Mouse (Mus musculus): ENCODE data around the gene Retreg3. TPM values are rescaled to one million over a fixed set of nuclear protein-coding genes. Genes with fewer than 3 reads are reported as not detected.

Retreg3 gene
- polyA plus RNA-seq, 1 experiment from 2014 or later, result 19.1 TPM

GRCm38 (mm10) chr11:101051051-101051493, 68.6 kb downstream of the Retreg3 start:
- peaks cover 89% of the 10 kb centered on the region for H3K36me3 ChIP-seq
- no peak overlapping the region for H3K4me3 ChIP-seq (replicated peaks)
- no peaks in the 10 kb centered on the region for H3K4me1 ChIP-seq (replicated peaks)
- no peak for ATAC-seq (ENCODE audit: insufficient number of reproducible peaks, insufficient read depth, low FRiP score, low TSS enrichment, low read depth)
- no peak overlapping the region for H3K27ac ChIP-seq
- no peak overlapping the region for H3K9ac ChIP-seq (replicated peaks)
- no peak overlapping the region for H3K4me2 ChIP-seq
- 86% methylated on average over 6 of the region's 6 CpGs for WGBS
- H3K27me3 ChIP-seq, result no peaks in the 10 kb centered on the region
- H3K9me3 ChIP-seq, result no peaks in the 10 kb centered on the region

GRCm38 (mm10) chr11:101050359-101050758, 69.3 kb downstream of the Retreg3 start:
- no peak overlapping the region for H3K27ac ChIP-seq
- ATAC-seq (ENCODE audit: insufficient number of reproducible peaks, insufficient read depth, low FRiP score, low TSS enrichment, low read depth), result no peak
- 95% methylated on average over 9 of the region's 9 CpGs for WGBS
- H3K27me3 ChIP-seq, result no peaks in the 10 kb centered on the region
- no peak overlapping the region for H3K4me3 ChIP-seq (replicated peaks)
- no peak overlapping the region for H3K4me2 ChIP-seq
- H3K36me3 ChIP-seq, result peaks cover 89% of the 10 kb centered on the region
- no peaks in the 10 kb centered on the region for H3K4me1 ChIP-seq (replicated peaks)
- no peak overlapping the region for H3K9ac ChIP-seq (replicated peaks)
- no peaks in the 10 kb centered on the region for H3K9me3 ChIP-seq

- no peak for ATAC-seq (ENCODE audit: insufficient number of reproducible peaks, insufficient read depth, low FRiP score, low TSS enrichment, low read depth)
- Histone ChIP-seq H3K9me3 (no peaks in the 10 kb centered on the region), H3K27ac (no peak overlapping the region), H3K4me2 (no peak overlapping the region), H3K4me3 (replicated peaks) (no peak overlapping the region), H3K36me3 (peaks cover 92% of the 10 kb centered on the region), H3K4me1 (replicated peaks) (no peaks in the 10 kb centered on the region), H3K9ac (replicated peaks) (no peak overlapping the region), H3K27me3 (no peaks in the 10 kb centered on the region)
- WGBS, result 88% methylated on average over 3 of the region's 3 CpGs
Measured at GRCm38 (mm10) chr11:101047502-101047901, 72.2 kb downstream of the Retreg3 start.

- no peak overlapping the region for H3K27ac ChIP-seq
Measured at GRCm38 (mm10) chr11:101046440-101046839, 73.3 kb downstream of the Retreg3 start.

More at GRCm38 (mm10) chr11:101046440-101046839, 73.3 kb downstream of the Retreg3 start:
- Histone ChIP-seq H3K27me3 (no peaks in the 10 kb centered on the region), H3K4me2 (no peak overlapping the region), H3K36me3 (peaks cover 95% of the 10 kb centered on the region), H3K4me3 (replicated peaks) (no peak overlapping the region), H3K4me1 (replicated peaks) (no peaks in the 10 kb centered on the region), H3K9me3 (no peaks in the 10 kb centered on the region), H3K9ac (replicated peaks) (no peak overlapping the region)
- 72% methylated on average over 9 of the region's 9 CpGs for WGBS
- ATAC-seq (ENCODE audit: insufficient number of reproducible peaks, insufficient read depth, low FRiP score, low TSS enrichment, low read depth), result no peak

Small RNA genes within 50 kb of the gene (microRNA-seq; reads per million reads assigned to microRNA genes)
- gene Gm27626, result not detected

Other genes with a start within 250 kb of the Retreg3 start
- 40.5 and 40.8 TPM in 2 replicates for gene Stat3, start 180.4 kb downstream of the Retreg3 start, polyA plus RNA-seq (2016; fragmentation: Nextera tagmentation; extraction: Ambion mirVana)
- 38.4 and 48.2 TPM in 2 replicates for gene Cavin1, start 149.0 kb downstream of the Retreg3 start, polyA plus RNA-seq (2016; fragmentation: Nextera tagmentation; extraction: Ambion mirVana)
- 26.9 and 29.4 TPM in 2 replicates for gene Atp6v0a1, start 110.4 kb downstream of the Retreg3 start, polyA plus RNA-seq (2016; fragmentation: Nextera tagmentation; extraction: Ambion mirVana)
- 8.0 and 8.1 TPM in 2 replicates for gene Naglu, start 49.9 kb downstream of the Retreg3 start, polyA plus RNA-seq (2016; fragmentation: Nextera tagmentation; extraction: Ambion mirVana)
- gene Hsd17b1, start 41.5 kb downstream of the Retreg3 start, polyA plus RNA-seq (2016; fragmentation: Nextera tagmentation; extraction: Ambion mirVana), result not detected in 2 replicates
- gene Coasy, start 37.3 kb downstream of the Retreg3 start, polyA plus RNA-seq (2016; fragmentation: Nextera tagmentation; extraction: Ambion mirVana), result 43.6 and 46.5 TPM in 2 replicates
- gene Mlx, start 32.6 kb downstream of the Retreg3 start, polyA plus RNA-seq (2016; fragmentation: Nextera tagmentation; extraction: Ambion mirVana), result 40.4 and 43.1 TPM in 2 replicates
- gene Psmc3ip, start 24.5 kb downstream of the Retreg3 start, polyA plus RNA-seq (2016; fragmentation: Nextera tagmentation; extraction: Ambion mirVana), result 54.3 and 55.7 TPM in 2 replicates
- 87.6 and 90.7 TPM in 2 replicates for gene Tubg1, start within 50 bp of the Retreg3 start, polyA plus RNA-seq (2016; fragmentation: Nextera tagmentation; extraction: Ambion mirVana)
- gene Tubg2, start 36.0 kb upstream of the Retreg3 start, polyA plus RNA-seq (2016; fragmentation: Nextera tagmentation; extraction: Ambion mirVana), result 6.3 and 6.4 TPM in 2 replicates
- gene Cntnap1, start 50.6 kb upstream of the Retreg3 start, polyA plus RNA-seq (2016; fragmentation: Nextera tagmentation; extraction: Ambion mirVana), result 0.24 and 0.27 TPM in 2 replicates
- gene Plekhh3, start 51.5 kb upstream of the Retreg3 start, polyA plus RNA-seq (2016; fragmentation: Nextera tagmentation; extraction: Ambion mirVana), result 5.3 and 7.0 TPM in 2 replicates
- 0.24 TPM in 1 of 2 replicates, not detected in the other for gene Ccr10, start 55.5 kb upstream of the Retreg3 start, polyA plus RNA-seq (2016; fragmentation: Nextera tagmentation; extraction: Ambion mirVana)
- 14.2 and 16.4 TPM in 2 replicates for gene Ezh1, start 106.6 kb upstream of the Retreg3 start, polyA plus RNA-seq (2016; fragmentation: Nextera tagmentation; extraction: Ambion mirVana)
- gene Ramp2, start 126.1 kb upstream of the Retreg3 start, polyA plus RNA-seq (2016; fragmentation: Nextera tagmentation; extraction: Ambion mirVana), result 53.0 and 61.5 TPM in 2 replicates
- gene Vps25, start 133.8 kb upstream of the Retreg3 start, polyA plus RNA-seq (2016; fragmentation: Nextera tagmentation; extraction: Ambion mirVana), result 94.1 and 104 TPM in 2 replicates
- 9.4 and 12.4 TPM in 2 replicates for gene Wnk4, start 140.7 kb upstream of the Retreg3 start, polyA plus RNA-seq (2016; fragmentation: Nextera tagmentation; extraction: Ambion mirVana)
- 1.0 and 1.6 TPM in 2 replicates for gene Cntd1, start 159.1 kb upstream of the Retreg3 start, polyA plus RNA-seq (2016; fragmentation: Nextera tagmentation; extraction: Ambion mirVana)
- 193 and 204 TPM in 2 replicates for gene Coa3, start 159.2 kb upstream of the Retreg3 start, polyA plus RNA-seq (2016; fragmentation: Nextera tagmentation; extraction: Ambion mirVana)
- gene Becn1, start 182.4 kb upstream of the Retreg3 start, polyA plus RNA-seq (2016; fragmentation: Nextera tagmentation; extraction: Ambion mirVana), result 126 and 129 TPM in 2 replicates
- gene Psme3, start 196.3 kb upstream of the Retreg3 start, polyA plus RNA-seq (2016; fragmentation: Nextera tagmentation; extraction: Ambion mirVana), result 154 and 167 TPM in 2 replicates
- 2.0 and 2.3 TPM in 2 replicates for gene Aoc2, start 205.2 kb upstream of the Retreg3 start, polyA plus RNA-seq (2016; fragmentation: Nextera tagmentation; extraction: Ambion mirVana)
- 0.05 TPM in 1 of 2 replicates, not detected in the other for gene Aoc3, start 210.7 kb upstream of the Retreg3 start, polyA plus RNA-seq (2016; fragmentation: Nextera tagmentation; extraction: Ambion mirVana)
- not detected in 2 replicates for gene G6pc, start 247.7 kb upstream of the Retreg3 start, polyA plus RNA-seq (2016; fragmentation: Nextera tagmentation; extraction: Ambion mirVana)

Measured in limb, embryonic 12.5 days (tissue).